Mouse (Mus musculus) liver, embryonic 14.5 days (tissue): ENCODE results near the gene Casr. TPM values are rescaled to one million over a fixed set of nuclear protein-coding genes. Genes with fewer than 3 reads are reported as not detected.

ENCODE experiments used
- ATAC-seq: fragments of 200-750 bp; cut with Nextera tagmentation; 2 replicates; pipeline ENCODE4 v1.8.0; 2017; ENCODE audit warnings: moderate number of reproducible peaks, mild to moderate bottlenecking, moderate library complexity; ENCODE audit not compliant: insufficient read depth
- DNase-seq, 3 experiments: peaks; one replicate each; pipeline ENCODE4 v3.0.0-alpha.2; 2012 to 2013; ENCODE audit warnings: low read depth in 3 of 3, low spot score in 3 of 3
- H3K27ac ChIP-seq: fragments of 300-500 bp; sonication (generic); 2 replicates; pipeline ENCODE4 v1.5.1; 2014; ENCODE audit warnings: moderate library complexity, mild to moderate bottlenecking, control low read depth, inconsistent platforms
- H3K27me3 ChIP-seq: fragments of 300-500 bp; sonication (generic); 2 replicates; pipeline ENCODE4 v1.6.1; 2014; ENCODE audit warnings: mild to moderate bottlenecking, low read length, moderate library complexity; ENCODE audit not compliant: control insufficient read depth, insufficient read depth
- H3K36me3 ChIP-seq: fragments of 300-500 bp; sonication (generic); replicated peaks from 2 replicates; pipeline ENCODE4 v1.6.1; 2014; ENCODE audit warnings: low read depth; ENCODE audit not compliant: control insufficient read depth, insufficient read depth
- H3K4me1 ChIP-seq, 2 experiments: fragments of 200-500 bp in 1 of 2; fragments of 300-500 bp in 1 of 2; sonication (generic) in 1 of 2; replicated peaks; 2 replicates each; pipeline ENCODE4 v1.6.1; 2012 to 2014; ENCODE audit warnings: antibody characterized with exemption in 1 of 2, inconsistent platforms in 1 of 2, low read length in 1 of 2; ENCODE audit not compliant: control insufficient read depth in 2 of 2, insufficient read depth in 2 of 2
- H3K4me2 ChIP-seq: fragments of 300-500 bp; sonication (generic); 2 replicates; pipeline ENCODE4 v1.6.1; 2014; ENCODE audit warnings: low read depth, mild to moderate bottlenecking, control low read depth, moderate library complexity
- H3K4me3 ChIP-seq, 2 experiments: fragments of 200-500 bp in 1 of 2; fragments of 300-500 bp in 1 of 2; sonication (generic) in 1 of 2; 2 replicates each; pipeline ENCODE4 v1.5.1; 2012 to 2014; ENCODE audit warnings: low read depth in 2 of 2, low read length in 2 of 2, mild to moderate bottlenecking in 2 of 2, control low read depth in 1 of 2, inconsistent platforms in 1 of 2, moderate library complexity in 1 of 2; ENCODE audit not compliant: insufficient read depth in 1 of 2
- H3K9ac ChIP-seq: fragments of 300-500 bp; sonication (generic); replicated peaks from 2 replicates; pipeline ENCODE4 v1.6.1; 2014; ENCODE audit warnings: mild to moderate bottlenecking, control low read depth, moderate library complexity
- H3K9me3 ChIP-seq: fragments of 300-500 bp; sonication (generic); 2 replicates; pipeline ENCODE4 v1.6.1; 2016; ENCODE audit warnings: low read length, mixed read lengths; ENCODE audit not compliant: control insufficient read depth
- CTCF ChIP-seq: IDR thresholded peaks from 2 replicates; pipeline ENCODE4 v1.5.1; 2016; ENCODE audit warnings: antibody characterized with exemption, low read depth, control low read depth
- EP300 ChIP-seq: IDR thresholded peaks from 2 replicates; pipeline ENCODE4 v1.6.1; 2016; ENCODE audit warnings: antibody characterized with exemption, low read depth
- WGBS: fragments of 180-500 bp; shearing (Covaris S2); extraction: QIAGEN DNeasy Blood & Tissue Kit; methylation state at CpG from one replicate; pipeline ENCODE4 v1.1.7; 2014; ENCODE audit not compliant: insufficient replicate concordance; 5-methylcytosine and 5-hydroxymethylcytosine counted together
- polyA plus RNA-seq, 2 experiments: library from polyadenylated mRNA; depleted of rRNA in 1 of 2; stranded (reverse) in 1 of 2; unstranded in 1 of 2; fragments of >200 nt; fragmentation: Nextera tagmentation in 1 of 2; extraction: Ambion mirVana in 1 of 2; gene quantifications; 2 replicates each; pipeline versions ENCODE4 v1.2.1 to v1.2.3; 2012 to 2014

The Casr gene
- polyA plus RNA-seq (2012; rRNA removed) = not detected in 2 replicates
- not detected in 2 replicates for polyA plus RNA-seq (2014; fragmentation: Nextera tagmentation; extraction: Ambion mirVana)

- no peak for DNase-seq
- Histone ChIP-seq H3K4me2 (no peak within 1 kb of the TSS), H3K9me3 (no peaks in the 10 kb centered on the region), H3K27ac (no peak within 1 kb of the TSS), H3K4me3 (no peak within 1 kb of the TSS), H3K36me3 (no peaks in the 10 kb centered on the region), H3K4me1 (no peaks in the 10 kb centered on the region), H3K27me3 (peaks cover 6% of the 10 kb centered on the region), H3K9ac (no peak within 1 kb of the TSS)
- ATAC-seq = no peak
- WGBS = 6% methylated on average over 36 of the region's 36 CpGs
- TF ChIP-seq CTCF (no peak), EP300 (no peak)
Measured at GRCm38 (mm10) chr16:36561386-36562338, at the start of gene Casr. Gene Casr, minus strand, starts transcription at chr16:36562141.

DNA sequence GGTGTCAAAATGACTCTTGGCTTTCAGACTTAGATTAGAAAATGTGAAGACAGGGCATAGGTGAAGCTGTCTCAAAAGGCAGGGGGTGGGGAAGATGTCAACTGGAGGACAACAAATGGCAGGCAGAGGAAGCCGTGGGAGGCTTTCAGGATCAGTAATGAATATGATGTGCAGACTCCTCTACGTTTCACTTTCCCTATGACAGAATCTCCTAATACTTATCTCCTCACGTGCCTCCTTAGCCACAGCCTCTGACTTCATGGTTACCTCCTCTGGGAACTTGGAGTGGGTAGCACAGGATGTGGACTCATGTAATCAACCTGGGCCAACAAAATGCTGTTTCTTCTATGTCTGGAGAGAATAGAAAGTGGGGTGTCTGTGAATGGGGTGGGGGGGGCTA is 40.7 kb upstream of the Casr start:
- TF ChIP-seq EP300 (no peak), CTCF (no peak)
- no peaks in the 10 kb centered on the region for H3K36me3 ChIP-seq
- no peak for ATAC-seq
- DNase-seq = no peak
- no peaks in the 10 kb centered on the region for H3K27me3 ChIP-seq
- no peak overlapping the region for H3K9ac ChIP-seq
- no peak overlapping the region for H3K4me3 ChIP-seq
- WGBS = 60% methylated on average over 3 of the region's 3 CpGs
- no peak overlapping the region for H3K27ac ChIP-seq
- H3K9me3 ChIP-seq = no peaks in the 10 kb centered on the region
- no peaks in the 10 kb centered on the region for H3K4me1 ChIP-seq
- no peak overlapping the region for H3K4me2 ChIP-seq

DNA sequence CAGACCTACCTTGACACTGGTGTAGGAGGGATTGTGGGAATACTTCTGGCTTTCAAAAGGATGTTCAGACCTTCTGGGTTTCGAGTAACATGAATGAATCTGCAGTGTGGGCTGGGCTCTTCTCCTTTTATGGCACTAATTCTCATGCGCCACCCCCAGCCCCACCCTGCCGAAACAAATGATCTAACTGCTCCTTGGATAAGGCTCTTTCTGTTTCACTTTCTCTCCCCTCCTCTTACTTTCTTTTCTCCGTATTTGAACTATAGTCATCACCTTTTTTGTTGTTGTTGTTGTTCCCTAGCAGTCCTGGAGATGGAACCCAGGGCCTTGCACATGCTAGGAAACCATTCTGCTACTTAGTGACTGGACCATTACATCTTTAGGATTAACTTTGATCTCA is 36.3 kb upstream of the Casr start:
- Histone ChIP-seq H3K4me3 (no peak overlapping the region), H3K4me1 (no peaks in the 10 kb centered on the region), H3K36me3 (no peaks in the 10 kb centered on the region), H3K9me3 (no peaks in the 10 kb centered on the region), H3K27ac (no peak overlapping the region), H3K9ac (no peak overlapping the region), H3K4me2 (no peak overlapping the region), H3K27me3 (no peaks in the 10 kb centered on the region)
- DNase-seq (no peak), ATAC-seq (no peak)
- TF ChIP-seq CTCF (no peak), EP300 (no peak)
- 58% methylated on average over 4 of the region's 4 CpGs for WGBS

DNA sequence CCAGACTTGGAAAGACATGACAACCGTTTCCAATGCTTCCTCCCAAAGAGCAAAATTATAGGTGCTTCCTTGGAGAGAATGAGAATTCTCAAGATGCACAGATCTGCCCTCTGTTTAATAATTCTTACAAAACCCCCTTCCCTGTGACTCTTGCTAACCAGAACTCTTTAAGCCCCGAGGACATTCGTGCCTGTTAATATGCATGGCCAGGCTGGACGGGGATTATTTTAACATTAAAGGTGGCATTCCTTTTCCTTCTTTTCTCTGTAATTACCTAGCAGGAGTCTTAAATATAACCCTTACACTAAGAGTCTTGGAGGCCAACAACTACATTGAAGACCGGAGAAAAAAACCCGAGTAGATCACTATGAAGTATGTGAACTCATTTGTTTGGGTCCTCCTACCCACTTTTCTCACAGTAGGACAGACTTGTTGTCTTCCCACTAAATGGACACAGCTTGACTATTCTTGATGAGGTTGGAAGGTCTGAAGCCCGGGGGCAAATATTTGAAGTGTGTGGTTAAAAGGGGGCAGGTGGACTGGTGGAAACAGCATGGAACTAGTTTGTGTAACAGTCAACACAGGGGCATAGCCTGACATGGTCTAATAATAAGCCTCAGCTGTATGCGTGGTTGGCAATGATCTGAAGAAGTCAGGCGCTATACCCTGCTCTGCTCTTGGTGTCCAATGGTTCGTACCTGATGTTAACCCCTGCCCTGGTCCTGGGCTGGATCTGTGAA is 34.9 kb upstream of the Casr start:
- no peak for DNase-seq
- H3K9ac ChIP-seq = no peak overlapping the region
- no peak for ATAC-seq
- TF ChIP-seq CTCF (no peak), EP300 (no peak)
- 62% methylated on average over 10 of the region's 10 CpGs for WGBS
- H3K4me3 ChIP-seq = no peak overlapping the region
- no peak overlapping the region for H3K27ac ChIP-seq
- H3K27me3 ChIP-seq = no peaks in the 10 kb centered on the region
- H3K4me1 ChIP-seq = no peaks in the 10 kb centered on the region
- H3K4me2 ChIP-seq = no peak overlapping the region
- no peaks in the 10 kb centered on the region for H3K9me3 ChIP-seq
- no peaks in the 10 kb centered on the region for H3K36me3 ChIP-seq

DNA sequence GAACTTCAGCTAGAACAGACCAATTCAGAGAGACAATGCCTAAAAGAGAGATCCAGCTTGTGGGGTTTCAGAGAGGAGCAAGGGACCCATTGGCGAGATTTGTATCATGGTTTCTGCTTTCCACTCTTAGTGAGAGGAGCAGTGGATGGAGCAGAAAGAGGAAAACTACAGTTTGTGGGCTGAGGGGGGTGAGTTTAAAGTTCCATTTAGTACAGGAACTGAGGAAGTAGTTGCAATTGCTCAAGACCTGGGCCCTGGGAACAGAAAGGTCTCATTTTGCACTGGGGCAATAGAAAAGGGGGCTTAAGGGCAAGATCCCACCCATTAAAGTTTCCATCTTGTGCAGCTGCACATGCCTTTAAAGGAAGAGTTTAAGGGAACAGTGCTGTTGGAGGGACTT is 28.0 kb upstream of the Casr start:
- no peak for ATAC-seq
- H3K9me3 ChIP-seq = no peaks in the 10 kb centered on the region

More for the DNA sequence above, 28.0 kb upstream of the Casr start:
- WGBS = 42% methylated on average over 1 of the region's 1 CpGs
- Histone ChIP-seq H3K4me3 (no peak overlapping the region), H3K27me3 (no peaks in the 10 kb centered on the region), H3K36me3 (no peaks in the 10 kb centered on the region), H3K4me1 (no peaks in the 10 kb centered on the region), H3K4me2 (no peak overlapping the region), H3K27ac (no peak overlapping the region), H3K9ac (no peak overlapping the region)
- no peak for TF ChIP-seq EP300
- TF ChIP-seq CTCF = no peak
- DNase-seq = no peak
